Comparison of ENCODE assay signal across 8 mouse cellular contexts in genomic region chr19:6127760-6128341, GRCm38 (mm10). TPM values are rescaled to one million over a fixed set of nuclear protein-coding genes. Genes with fewer than 3 reads are reported as not detected.
DNase-seq lines count a peak whose midpoint lies in the region; ATAC-seq and TF ChIP-seq lines count a peak whose summit lies in the region.

TSS of gene Snx15 (minus strand) at chr19:6128304.

- H3K27ac ChIP-seq in bone marrow, adult 2 months (ENCODE audit: control insufficient read depth, insufficient read depth, low read depth, low read length, poor library complexity): peak within 1 kb of the TSS; percentile 96
- peak within 1 kb of the TSS; percentile 89 for H3K27ac ChIP-seq in embryonic facial prominence, embryonic 15.5 days (replicated peaks)
- H3K27ac ChIP-seq in limb, embryonic 14.5 days (replicated peaks; ENCODE audit: low read depth, low read length): peak within 1 kb of the TSS; percentile 87
- peak within 1 kb of the TSS; percentile 93 for H3K27ac ChIP-seq in midbrain, postnatal 0 days (ENCODE audit: low read depth, low read length)

- peak within 1 kb of the TSS; percentile 76 for H3K4me3 ChIP-seq in bone marrow, adult 2 months (replicated peaks; ENCODE audit: control insufficient read depth, low read depth, low read length)
- peak within 1 kb of the TSS; percentile 53 for H3K4me3 ChIP-seq in embryonic facial prominence, embryonic 15.5 days (replicated peaks)
- peak within 1 kb of the TSS; percentile 55 for H3K4me3 ChIP-seq in limb, embryonic 14.5 days (replicated peaks; ENCODE audit: low read length)
- peak within 1 kb of the TSS; percentile 50 for H3K4me3 ChIP-seq in midbrain, postnatal 0 days (ENCODE audit: low read depth, low read length)

- DNase-seq in 416B (ENCODE audit: low read depth): peak; percentile 99
- peak; percentile 95 for DNase-seq in heart, adult 8-10 months (ENCODE audit: low spot score)
- peak; percentile 98 for DNase-seq in kidney, adult 9 months
- peak; percentile 94 for DNase-seq in limb, embryonic 14.5 days (ENCODE audit: low spot score)
- peak; percentile 97 for DNase-seq in midbrain, postnatal 0 days (ENCODE audit: low spot score)
- DNase-seq in spleen, postnatal 14 days (ENCODE audit: low spot score in 2 of 2): peak; percentile 90 to 93

- WGBS in bone marrow, adult 2 months: under 1% methylated on average over 32 of the region's 32 CpGs
- 0% methylated on average over 32 of the region's 32 CpGs for WGBS in embryonic facial prominence, embryonic 15.5 days
- WGBS in limb, embryonic 14.5 days: under 1% methylated on average over 32 of the region's 32 CpGs
- WGBS in midbrain, postnatal 0 days: under 1% methylated on average over 32 of the region's 32 CpGs

- H3K4me2 ChIP-seq in embryonic facial prominence, embryonic 15.5 days (replicated peaks): peak within 1 kb of the TSS; percentile 50
- peak within 1 kb of the TSS; percentile 52 for H3K4me2 ChIP-seq in limb, embryonic 14.5 days (replicated peaks; ENCODE audit: low read depth, low read length, severe bottlenecking)
- H3K4me2 ChIP-seq in midbrain, postnatal 0 days (ENCODE audit: low read depth, low read length, poor library complexity, severe bottlenecking): peak within 1 kb of the TSS; percentile 51

- ATAC-seq in embryonic facial prominence, embryonic 15.5 days (ENCODE audit: insufficient number of reproducible peaks, low FRiP score, low TSS enrichment, low read depth): peak; percentile 93
- peak; percentile 92 for ATAC-seq in limb, embryonic 14.5 days (ENCODE audit: low FRiP score, low read depth)
- peak; percentile 94 for ATAC-seq in midbrain, postnatal 0 days (ENCODE audit: low FRiP score)

- no peaks in the 10 kb centered on the region for H3K27me3 ChIP-seq in embryonic facial prominence, embryonic 15.5 days
- no peaks in the 10 kb centered on the region for H3K27me3 ChIP-seq in limb, embryonic 14.5 days (ENCODE audit: control insufficient read depth, insufficient read depth, low read length)
- H3K27me3 ChIP-seq in midbrain, postnatal 0 days (ENCODE audit: insufficient read depth, low read length): no peaks in the 10 kb centered on the region

- H3K9ac ChIP-seq in embryonic facial prominence, embryonic 15.5 days: peak within 1 kb of the TSS; percentile 18; the same call in 1 of the 2 replicates
- peak within 1 kb of the TSS; percentile 67 for H3K9ac ChIP-seq in limb, embryonic 14.5 days (ENCODE audit: low read depth, low read length, severe bottlenecking)
- peak within 1 kb of the TSS; percentile 57 for H3K9ac ChIP-seq in midbrain, postnatal 0 days (replicated peaks; ENCODE audit: low read length, poor library complexity, severe bottlenecking)

- H3K9me3 ChIP-seq in embryonic facial prominence, embryonic 15.5 days (replicated peaks): no peaks in the 10 kb centered on the region
- H3K9me3 ChIP-seq in limb, embryonic 14.5 days (ENCODE audit: control insufficient read depth, low read length): no peaks in the 10 kb centered on the region
- no peaks in the 10 kb centered on the region for H3K9me3 ChIP-seq in midbrain, postnatal 0 days (ENCODE audit: low read length)

- H3K4me1 ChIP-seq in bone marrow, adult 2 months (ENCODE audit: control insufficient read depth, insufficient read depth, low read length): peaks cover 2% of the 10 kb centered on the region; the same call in 1 of the 2 replicates
- peaks cover 8% of the 10 kb centered on the region for H3K4me1 ChIP-seq in embryonic facial prominence, embryonic 15.5 days
- H3K4me1 ChIP-seq in limb, embryonic 14.5 days (ENCODE audit: control insufficient read depth, insufficient read depth, low read length): peaks cover 3% of the 10 kb centered on the region; the same call in 1 of the 2 replicates
- no peaks in the 10 kb centered on the region for H3K4me1 ChIP-seq in midbrain, postnatal 0 days (ENCODE audit: insufficient read depth, low read length)

- TF ChIP-seq CTCF in bone marrow, adult 2 months (IDR thresholded peaks at IDR 0.05; ENCODE audit: control insufficient read depth, insufficient read depth, low read length): no peak
- TF ChIP-seq CTCF in midbrain, postnatal 0 days (IDR thresholded peaks at IDR 0.05): peak; percentile 27

- H3K36me3 ChIP-seq in embryonic facial prominence, embryonic 15.5 days: no peaks in the 10 kb centered on the region
- H3K36me3 ChIP-seq in limb, embryonic 14.5 days (ENCODE audit: control insufficient read depth, insufficient read depth, low read length): peaks cover 6% of the 10 kb centered on the region; the same call in 1 of the 2 replicates
- no peaks in the 10 kb centered on the region for H3K36me3 ChIP-seq in midbrain, postnatal 0 days (ENCODE audit: insufficient read depth, low read length)

- peak; percentile 78; the same call in 1 of the 2 replicates for TF ChIP-seq POLR2A in bone marrow, adult 2 months (IDR thresholded peaks at IDR 0.05; ENCODE audit: borderline replicate concordance, control insufficient read depth, low read depth, low read length)
- 0 out of 2 replicates have a peak, but pooled peaks have one; percentile 45 for TF ChIP-seq POLR2A in limb, embryonic 14.5 days (IDR thresholded peaks at IDR 0.05; ENCODE audit: borderline replicate concordance, extremely low read depth, insufficient read depth, insufficient read length)

RNA-seq across cellular contexts. Expression of gene Snx15, which starts in this region (rescaled TPM):
- 33.2 and 38.4 TPM in 2 replicates for polyA plus RNA-seq in bone marrow, adult 2 months (2011; ENCODE audit: insufficient read depth, insufficient read length, low replicate concordance, missing spikeins)
- 37.9 and 38.5 TPM in 2 replicates for polyA plus RNA-seq in embryonic facial prominence, embryonic 15.5 days (2015; fragmentation: Nextera tagmentation; extraction: Ambion mirVana)
- total RNA-seq in heart, adult 8-10 months (2022): 10 to 100 TPM; 14.8 to 18.0 (median 15.6) TPM
- 36.4 and 48.9 TPM in 2 replicates for polyA plus RNA-seq in limb, embryonic 14.5 days (2012; rRNA removed)
- polyA plus RNA-seq in limb, embryonic 14.5 days (2014; fragmentation: Nextera tagmentation; extraction: Ambion mirVana): 30.2 and 33.9 TPM in 2 replicates
- 51.0 and 66.4 TPM in 2 replicates for total RNA-seq in midbrain, postnatal 0 days (2014; rRNA removed)
- 66.1 and 69.1 TPM in 2 replicates for polyA plus RNA-seq in midbrain, postnatal 0 days (2015; fragmentation: Nextera tagmentation; extraction: Ambion mirVana)

Comparison
In these comparisons a context has a peak if more than half of its experiments do, and no peak if none do; other contexts are left out.
1. Peak in every context shown above with its lines: DNase-seq, ATAC-seq, H3K4me3 ChIP-seq and H3K27ac ChIP-seq.